Mouse (Mus musculus) hindbrain, embryonic 14.5 days (tissue): ENCODE measurements at regions not wholly inside any gene's neighbourhood (a gene's known extent, or its start where the extent isn't known, plus 50 kb on each side); places are given as distances from the start of the nearest gene placed in this dataset.

ENCODE experiments used
- ATAC-seq: fragments of 200-750 bp; cut with Nextera tagmentation; 2 replicates; pipeline ENCODE4 v1.8.0; 2017; ENCODE audit warnings: moderate number of reproducible peaks, mild to moderate bottlenecking, moderate TSS enrichment, moderate library complexity; ENCODE audit not compliant: low FRiP score
- DNase-seq: peaks from one replicate; pipeline ENCODE4 v3.0.0-alpha.2; 2015; ENCODE audit warnings: low spot score
- H3K27ac ChIP-seq: fragments of 300-500 bp; sonication (generic); 2 replicates; pipeline ENCODE4 v1.5.1; 2014; ENCODE audit warnings: mild to moderate bottlenecking, moderate library complexity
- H3K27me3 ChIP-seq: fragments of 300-500 bp; sonication (generic); 2 replicates; pipeline ENCODE4 v1.6.1; 2014; ENCODE audit warnings: mild to moderate bottlenecking, low read length, mixed read lengths; ENCODE audit not compliant: control insufficient read depth, insufficient read depth
- H3K36me3 ChIP-seq: fragments of 300-500 bp; sonication (generic); replicated peaks from 2 replicates; pipeline ENCODE4 v1.6.1; 2014; ENCODE audit not compliant: control insufficient read depth, insufficient read depth
- H3K4me1 ChIP-seq: fragments of 300-500 bp; sonication (generic); replicated peaks from 2 replicates; pipeline ENCODE4 v1.6.1; 2014; ENCODE audit warnings: antibody characterized with exemption, low read length, mixed read lengths; ENCODE audit not compliant: control insufficient read depth, insufficient read depth
- H3K4me2 ChIP-seq: fragments of 300-500 bp; sonication (generic); replicated peaks from 2 replicates; pipeline ENCODE4 v1.6.1; 2014; ENCODE audit warnings: mild to moderate bottlenecking, moderate library complexity
- H3K4me3 ChIP-seq: fragments of 300-500 bp; sonication (generic); replicated peaks from 2 replicates; pipeline ENCODE4 v1.5.1; 2014; ENCODE audit warnings: mild to moderate bottlenecking, low read length
- H3K9ac ChIP-seq: fragments of 300-500 bp; sonication (generic); 2 replicates; pipeline ENCODE4 v1.6.1; 2014
- H3K9me3 ChIP-seq: fragments of 300-500 bp; sonication (generic); 2 replicates; pipeline ENCODE4 v1.6.1; 2016; ENCODE audit warnings: low read length; ENCODE audit not compliant: control insufficient read depth
- WGBS: fragments of 180-500 bp; shearing (Covaris S2); extraction: QIAGEN DNeasy Blood & Tissue Kit; methylation state at CpG from one replicate; pipeline ENCODE4 v1.1.7; 2014; 5-methylcytosine and 5-hydroxymethylcytosine counted together

- no peaks in the 10 kb centered on the region for H3K27me3 ChIP-seq
- no peaks in the 10 kb centered on the region for H3K36me3 ChIP-seq
- peaks cover 9% of the 10 kb centered on the region; the same call in 1 of the 2 replicates for H3K4me1 ChIP-seq
- no peak overlapping the region for H3K27ac ChIP-seq
- ATAC-seq = no peak
- no peaks in the 10 kb centered on the region for H3K9me3 ChIP-seq
- no peak overlapping the region for H3K4me3 ChIP-seq
- WGBS = 61% methylated on average over 5 of the region's 5 CpGs
- no peak overlapping the region for H3K4me2 ChIP-seq
- no peak overlapping the region for H3K9ac ChIP-seq
- no peak for DNase-seq
Measured at GRCm38 (mm10) chr2:173356786-173357185, 80.5 kb upstream of the Pmepa1 start.

- Histone ChIP-seq H3K27me3 (no peaks in the 10 kb centered on the region), H3K4me1 (peaks cover 12% of the 10 kb centered on the region), H3K9ac (peak overlapping the region; percentile 31), H3K4me2 (peak overlapping the region; percentile 48), H3K4me3 (0 out of 2 replicates have a peak overlapping the region, but pooled peaks have one; percentile 3), H3K27ac (peak overlapping the region; percentile 43; the same call in 1 of the 2 replicates), H3K36me3 (no peaks in the 10 kb centered on the region), H3K9me3 (no peaks in the 10 kb centered on the region)
- DNase-seq (no peak), ATAC-seq (no peak)
- 12% methylated on average over 24 of the region's 24 CpGs for WGBS
Measured at GRCm38 (mm10) chr2:173365441-173366166, 89.3 kb upstream of the Pmepa1 start.

- WGBS = 73% methylated on average over 11 of the region's 11 CpGs
- no peak overlapping the region for H3K9ac ChIP-seq
- H3K9me3 ChIP-seq = peaks cover 1% of the 10 kb centered on the region; the same call in 1 of the 2 replicates
- H3K27ac ChIP-seq = no peak overlapping the region
- H3K4me3 ChIP-seq = no peak overlapping the region
- peaks cover 12% of the 10 kb centered on the region for H3K4me1 ChIP-seq
- H3K4me2 ChIP-seq = no peak overlapping the region
- DNase-seq (no peak), ATAC-seq (no peak)
- H3K27me3 ChIP-seq = no peaks in the 10 kb centered on the region
- H3K36me3 ChIP-seq = no peaks in the 10 kb centered on the region
Measured at GRCm38 (mm10) chr2:173366734-173367133, 90.4 kb upstream of the Pmepa1 start.

- Histone ChIP-seq H3K9ac (no peak overlapping the region), H3K4me1 (peaks cover 12% of the 10 kb centered on the region), H3K9me3 (peaks cover 9% of the 10 kb centered on the region; the same call in 1 of the 2 replicates), H3K27ac (no peak overlapping the region), H3K4me2 (no peak overlapping the region), H3K27me3 (no peaks in the 10 kb centered on the region), H3K4me3 (no peak overlapping the region), H3K36me3 (no peaks in the 10 kb centered on the region)
- ATAC-seq (no peak), DNase-seq (no peak)
- WGBS = 47% methylated on average over 7 of the region's 7 CpGs
Measured at GRCm38 (mm10) chr2:173368899-173369298, 92.6 kb upstream of the Pmepa1 start.

GRCm38 (mm10) chr2:173376926-173377325 lies 100.6 kb upstream of the Pmepa1 start:
- no peaks in the 10 kb centered on the region for H3K27me3 ChIP-seq
- ATAC-seq = no peak
- no peak overlapping the region for H3K27ac ChIP-seq
- no peaks in the 10 kb centered on the region for H3K4me1 ChIP-seq
- 80% methylated on average over 6 of the region's 6 CpGs for WGBS
- no peak for DNase-seq
- H3K9ac ChIP-seq = no peak overlapping the region
- no peaks in the 10 kb centered on the region for H3K36me3 ChIP-seq
- no peak overlapping the region for H3K4me2 ChIP-seq
- H3K9me3 ChIP-seq = peaks cover 6% of the 10 kb centered on the region; the same call in 1 of the 2 replicates
- H3K4me3 ChIP-seq = no peak overlapping the region

- ATAC-seq (no peak), DNase-seq (no peak)
- Histone ChIP-seq H3K27ac (no peak overlapping the region), H3K9ac (no peak overlapping the region), H3K9me3 (no peaks in the 10 kb centered on the region), H3K4me3 (no peak overlapping the region), H3K27me3 (no peaks in the 10 kb centered on the region), H3K4me1 (no peaks in the 10 kb centered on the region), H3K4me2 (no peak overlapping the region), H3K36me3 (no peaks in the 10 kb centered on the region)
- 80% methylated on average over 10 of the region's 12 CpGs for WGBS
Measured at GRCm38 (mm10) chr2:173377497-173378257, 101.3 kb upstream of the Pmepa1 start.

- DNase-seq (no peak), ATAC-seq (no peak)
- Histone ChIP-seq H3K9ac (no peak overlapping the region), H3K4me1 (no peaks in the 10 kb centered on the region), H3K36me3 (no peaks in the 10 kb centered on the region), H3K27ac (no peak overlapping the region), H3K4me3 (no peak overlapping the region), H3K27me3 (no peaks in the 10 kb centered on the region), H3K9me3 (no peaks in the 10 kb centered on the region), H3K4me2 (no peak overlapping the region)
- WGBS = 93% methylated on average over 1 of the region's 1 CpGs
Measured at GRCm38 (mm10) chr2:173379736-173380135, 103.4 kb upstream of the Pmepa1 start.

- no peaks in the 10 kb centered on the region for H3K27me3 ChIP-seq
- H3K9ac ChIP-seq = no peak overlapping the region
- 69% methylated on average over 3 of the region's 3 CpGs for WGBS
- no peak for ATAC-seq
- no peak overlapping the region for H3K4me2 ChIP-seq
- no peaks in the 10 kb centered on the region for H3K9me3 ChIP-seq
- no peaks in the 10 kb centered on the region for H3K36me3 ChIP-seq
- no peak overlapping the region for H3K27ac ChIP-seq
- H3K4me1 ChIP-seq = no peaks in the 10 kb centered on the region
- no peak for DNase-seq
- no peak overlapping the region for H3K4me3 ChIP-seq
Measured at GRCm38 (mm10) chr2:173380341-173380761, 104.0 kb upstream of the Pmepa1 start.

GRCm38 (mm10) chr2:173382176-173382813 lies 106.0 kb upstream of the Pmepa1 start:
- no peaks in the 10 kb centered on the region for H3K27me3 ChIP-seq
- H3K4me2 ChIP-seq = no peak overlapping the region
- no peak overlapping the region for H3K9ac ChIP-seq
- no peak overlapping the region for H3K27ac ChIP-seq
- ATAC-seq = no peak
- no peaks in the 10 kb centered on the region for H3K9me3 ChIP-seq
- 39% methylated on average over 7 of the region's 7 CpGs for WGBS
- no peaks in the 10 kb centered on the region for H3K4me1 ChIP-seq
- DNase-seq = peak; percentile 39
- H3K4me3 ChIP-seq = no peak overlapping the region
- H3K36me3 ChIP-seq = no peaks in the 10 kb centered on the region
